Mouse (Mus musculus): Measurements from ENCODE around the gene Nup188. TPM values are rescaled to one million over a fixed set of nuclear protein-coding genes. Genes with fewer than 3 reads are reported as not detected.

Nup188 gene
- polyA plus RNA-seq, 1 experiment from 2014 or later, result 68.0 TPM

DNA sequence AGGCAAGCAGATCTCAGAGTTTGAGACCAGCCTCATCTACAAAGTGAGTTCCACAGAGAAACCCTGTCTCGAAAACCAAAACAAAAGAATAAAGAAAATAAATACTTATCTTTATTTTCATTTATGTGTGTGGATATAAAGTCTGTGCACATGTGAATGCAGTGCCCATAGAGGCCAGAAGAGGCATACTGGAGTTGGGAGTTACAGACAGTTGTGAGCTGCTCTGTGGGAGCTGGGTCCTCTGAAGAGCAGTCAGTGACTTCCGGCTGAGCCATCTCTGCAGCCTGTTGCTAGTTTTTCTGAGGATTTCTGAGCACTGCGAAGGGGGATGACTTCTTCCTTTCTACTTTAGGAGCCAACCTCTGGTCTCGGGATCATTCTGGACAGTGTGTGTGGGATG lies 29.9 kb downstream of the Nup188 start:
- no peak overlapping the region for H3K4me3 ChIP-seq
- no peaks in the 10 kb centered on the region for H3K9me3 ChIP-seq
- DNase-seq (ENCODE audit: low spot score), result no peak
- 94% methylated on average over 4 of the region's 4 CpGs for WGBS
- no peaks in the 10 kb centered on the region for H3K27me3 ChIP-seq (replicated peaks; ENCODE audit: low read depth, poor library complexity, severe bottlenecking)
- H3K27ac ChIP-seq (replicated peaks), result no peak overlapping the region
- H3K36me3 ChIP-seq (replicated peaks), result peaks cover 98% of the 10 kb centered on the region
- H3K4me1 ChIP-seq, result no peaks in the 10 kb centered on the region

DNA sequence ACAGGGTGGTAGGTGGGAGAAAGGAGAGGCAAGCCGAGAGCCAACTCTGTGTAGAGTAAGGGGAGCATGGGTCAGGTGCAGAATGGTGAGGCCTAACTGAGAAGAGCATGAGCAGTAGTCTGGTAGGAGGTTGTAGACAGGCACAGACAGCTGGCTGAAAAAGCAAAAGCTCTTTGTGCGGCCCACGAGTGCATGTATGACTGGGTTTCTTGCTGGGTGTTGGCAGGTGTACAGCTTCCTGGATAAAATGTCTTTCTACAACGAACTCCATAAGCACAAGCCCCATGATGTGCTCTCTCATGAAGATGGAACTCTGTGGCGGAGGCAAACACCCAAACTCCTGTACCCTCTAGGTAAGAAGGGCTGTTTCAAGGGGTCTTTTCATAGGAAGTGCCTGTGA lies 30.8 kb downstream of the Nup188 start:
- Histone ChIP-seq H3K9me3 (no peaks in the 10 kb centered on the region), H3K4me1 (no peaks in the 10 kb centered on the region), H3K36me3 (replicated peaks) (peaks cover 100% of the 10 kb centered on the region), H3K27me3 (replicated peaks; ENCODE audit: low read depth, poor library complexity, severe bottlenecking) (no peaks in the 10 kb centered on the region), H3K27ac (replicated peaks) (no peak overlapping the region), H3K4me3 (no peak overlapping the region)
- 91% methylated on average over 5 of the region's 5 CpGs for WGBS
- no peak for DNase-seq (ENCODE audit: low spot score)

DNA sequence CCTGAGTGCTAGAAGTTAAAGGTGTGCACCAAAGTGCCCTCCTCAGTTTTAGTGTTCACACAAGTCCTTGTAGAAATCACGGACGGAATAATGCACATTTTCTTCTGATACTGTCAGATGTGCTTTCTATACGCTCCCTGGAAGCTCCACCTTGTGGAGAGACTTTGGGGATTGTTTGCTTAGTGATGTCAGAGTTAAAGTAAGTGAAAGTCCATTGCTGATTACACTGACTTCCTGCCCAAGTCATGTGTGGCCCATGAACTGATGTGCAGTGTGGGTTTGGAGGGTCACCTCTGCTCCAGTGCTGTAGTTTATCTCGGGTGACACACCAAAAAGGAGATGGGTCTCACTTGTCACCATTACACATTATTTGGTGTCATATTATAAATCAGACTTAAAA lies 33.1 kb downstream of the Nup188 start:
- Histone ChIP-seq H3K9me3 (no peaks in the 10 kb centered on the region), H3K27me3 (replicated peaks; ENCODE audit: low read depth, poor library complexity, severe bottlenecking) (no peaks in the 10 kb centered on the region), H3K27ac (replicated peaks) (no peak overlapping the region), H3K36me3 (replicated peaks) (peaks cover 100% of the 10 kb centered on the region), H3K4me1 (no peaks in the 10 kb centered on the region), H3K4me3 (no peak overlapping the region)
- WGBS, result 92% methylated on average over 4 of the region's 4 CpGs
- DNase-seq (ENCODE audit: low spot score), result no peak

DNA sequence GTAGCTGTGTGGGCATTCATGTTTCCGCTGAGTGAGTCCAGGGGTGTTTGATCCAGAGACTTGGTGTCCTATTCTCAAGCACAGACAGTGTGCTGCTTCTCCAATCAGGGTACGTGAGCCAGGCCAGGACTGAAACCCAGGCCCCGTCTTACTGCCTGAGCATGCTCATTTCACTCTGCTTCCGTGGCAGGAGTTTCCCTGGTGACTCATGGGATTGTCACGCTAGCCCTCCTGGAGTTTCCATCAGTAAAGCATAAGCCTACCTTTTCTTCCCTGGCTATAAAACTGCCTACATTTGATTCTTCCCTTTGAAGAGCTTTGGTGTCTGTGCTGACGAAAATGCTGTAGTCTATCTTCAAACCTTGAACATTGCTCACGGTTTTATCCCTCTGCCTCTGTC lies 36.9 kb downstream of the Nup188 start:
- no peaks in the 10 kb centered on the region for H3K9me3 ChIP-seq
- 93% methylated on average over 7 of the region's 7 CpGs for WGBS
- DNase-seq (ENCODE audit: low spot score), result no peak
- no peaks in the 10 kb centered on the region for H3K4me1 ChIP-seq
- no peak overlapping the region for H3K4me3 ChIP-seq
- no peaks in the 10 kb centered on the region for H3K27me3 ChIP-seq (replicated peaks; ENCODE audit: low read depth, poor library complexity, severe bottlenecking)
- peaks cover 100% of the 10 kb centered on the region for H3K36me3 ChIP-seq (replicated peaks)
- H3K27ac ChIP-seq (replicated peaks), result no peak overlapping the region

DNA sequence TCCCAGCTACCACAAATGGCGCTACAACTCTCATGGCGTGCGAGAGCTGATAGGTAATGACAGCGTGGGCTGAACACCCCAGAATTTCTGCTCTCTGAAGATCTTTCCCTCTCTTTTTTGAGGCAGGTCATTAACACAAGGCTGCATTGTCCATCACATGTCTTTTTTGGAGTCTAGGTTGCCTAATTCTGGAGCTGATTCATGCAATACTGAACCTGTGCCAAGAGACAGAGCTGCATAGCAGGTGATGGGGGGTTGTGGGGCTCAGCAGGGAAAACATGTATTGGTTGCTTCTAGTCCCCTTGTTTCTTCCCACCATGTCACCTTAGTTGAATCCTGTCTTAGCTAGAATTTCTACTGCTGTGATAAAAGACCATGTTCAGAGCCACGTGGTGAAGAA lies 39.1 kb downstream of the Nup188 start:
- Histone ChIP-seq H3K4me1 (no peaks in the 10 kb centered on the region), H3K27ac (replicated peaks) (no peak overlapping the region), H3K27me3 (replicated peaks; ENCODE audit: low read depth, poor library complexity, severe bottlenecking) (no peaks in the 10 kb centered on the region), H3K4me3 (no peak overlapping the region), H3K9me3 (no peaks in the 10 kb centered on the region), H3K36me3 (replicated peaks) (peaks cover 100% of the 10 kb centered on the region)
- WGBS, result 95% methylated on average over 5 of the region's 5 CpGs
- DNase-seq (ENCODE audit: low spot score), result no peak

DNA sequence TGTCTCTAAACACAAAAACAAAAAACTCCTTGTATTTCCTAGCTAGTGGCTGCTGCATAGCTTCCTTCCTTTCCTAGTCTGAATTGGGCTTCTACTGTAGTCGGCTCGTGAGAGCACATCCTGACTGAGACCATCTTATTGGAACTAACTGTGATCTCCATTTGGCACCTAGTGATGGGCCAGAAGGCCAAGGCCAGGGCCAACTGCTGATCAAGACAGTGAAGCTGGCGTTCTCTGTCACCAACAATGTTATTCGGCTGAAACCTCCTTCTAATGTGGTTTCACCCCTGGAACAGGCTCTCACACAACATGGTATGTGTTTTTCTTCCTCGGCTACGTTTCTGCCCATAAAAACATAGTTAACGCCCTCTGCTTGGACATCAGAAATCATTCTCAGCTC lies 41.1 kb downstream of the Nup188 start:
- H3K4me3 ChIP-seq, result no peak overlapping the region
- no peaks in the 10 kb centered on the region for H3K4me1 ChIP-seq
- H3K9me3 ChIP-seq, result no peaks in the 10 kb centered on the region
- DNase-seq (ENCODE audit: low spot score), result no peak
- no peak overlapping the region for H3K27ac ChIP-seq (replicated peaks)
- no peaks in the 10 kb centered on the region for H3K27me3 ChIP-seq (replicated peaks; ENCODE audit: low read depth, poor library complexity, severe bottlenecking)
- H3K36me3 ChIP-seq (replicated peaks), result peaks cover 100% of the 10 kb centered on the region
- WGBS, result 89% methylated on average over 7 of the region's 7 CpGs

DNA sequence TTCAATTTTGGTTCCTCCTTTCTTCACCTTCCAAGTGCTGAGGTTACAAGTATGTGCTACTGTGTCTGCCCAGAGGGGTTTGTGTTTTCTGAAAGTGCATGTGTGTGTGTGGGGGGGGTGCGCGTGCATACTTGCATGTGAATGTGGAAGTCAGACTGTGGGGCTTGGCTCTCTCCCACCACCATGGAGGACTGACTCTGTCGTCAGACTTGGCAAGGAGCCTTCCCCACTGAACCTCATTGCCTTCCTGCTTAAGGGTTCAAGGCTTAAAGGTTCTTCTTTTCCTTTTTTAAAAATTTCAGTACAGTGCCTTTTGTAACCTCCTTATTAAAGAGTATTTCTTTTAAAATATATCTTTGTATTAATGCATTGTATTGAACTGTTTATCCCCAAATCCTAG lies 42.6 kb downstream of the Nup188 start:
- Histone ChIP-seq H3K27me3 (replicated peaks; ENCODE audit: low read depth, poor library complexity, severe bottlenecking) (no peaks in the 10 kb centered on the region), H3K36me3 (replicated peaks) (peaks cover 100% of the 10 kb centered on the region), H3K27ac (replicated peaks) (no peak overlapping the region), H3K9me3 (no peaks in the 10 kb centered on the region), H3K4me1 (no peaks in the 10 kb centered on the region), H3K4me3 (no peak overlapping the region)
- 93% methylated on average over 3 of the region's 3 CpGs for WGBS
- DNase-seq (ENCODE audit: low spot score), result no peak

DNA sequence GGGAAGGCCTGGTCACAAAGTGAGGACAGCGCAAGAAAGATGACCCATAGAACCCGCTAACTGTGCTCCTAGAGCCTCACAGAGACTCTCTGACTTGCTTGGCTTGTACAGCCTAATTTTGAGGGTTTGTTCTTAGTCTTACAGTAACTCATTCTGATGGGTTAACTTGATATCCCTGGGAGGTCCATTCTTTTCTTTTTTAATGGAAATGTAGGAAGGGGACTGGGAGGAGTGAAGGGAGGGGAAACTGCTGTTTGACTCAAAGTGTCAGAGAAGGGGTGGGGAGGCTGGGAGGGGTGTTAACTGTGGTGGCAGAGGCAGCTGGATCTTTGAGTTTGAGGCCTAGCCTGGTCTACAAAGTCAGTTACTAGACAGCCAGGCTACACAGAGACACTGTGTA lies 49.1 kb downstream of the Nup188 start:
- no peak overlapping the region for H3K4me3 ChIP-seq
- no peaks in the 10 kb centered on the region for H3K27me3 ChIP-seq (replicated peaks; ENCODE audit: low read depth, poor library complexity, severe bottlenecking)
- WGBS, result 93% methylated on average over 2 of the region's 2 CpGs
- H3K4me1 ChIP-seq, result no peaks in the 10 kb centered on the region
- peaks cover 100% of the 10 kb centered on the region for H3K36me3 ChIP-seq (replicated peaks)
- no peaks in the 10 kb centered on the region for H3K9me3 ChIP-seq
- H3K27ac ChIP-seq (replicated peaks), result no peak overlapping the region
- DNase-seq (ENCODE audit: low spot score), result no peak

DNA sequence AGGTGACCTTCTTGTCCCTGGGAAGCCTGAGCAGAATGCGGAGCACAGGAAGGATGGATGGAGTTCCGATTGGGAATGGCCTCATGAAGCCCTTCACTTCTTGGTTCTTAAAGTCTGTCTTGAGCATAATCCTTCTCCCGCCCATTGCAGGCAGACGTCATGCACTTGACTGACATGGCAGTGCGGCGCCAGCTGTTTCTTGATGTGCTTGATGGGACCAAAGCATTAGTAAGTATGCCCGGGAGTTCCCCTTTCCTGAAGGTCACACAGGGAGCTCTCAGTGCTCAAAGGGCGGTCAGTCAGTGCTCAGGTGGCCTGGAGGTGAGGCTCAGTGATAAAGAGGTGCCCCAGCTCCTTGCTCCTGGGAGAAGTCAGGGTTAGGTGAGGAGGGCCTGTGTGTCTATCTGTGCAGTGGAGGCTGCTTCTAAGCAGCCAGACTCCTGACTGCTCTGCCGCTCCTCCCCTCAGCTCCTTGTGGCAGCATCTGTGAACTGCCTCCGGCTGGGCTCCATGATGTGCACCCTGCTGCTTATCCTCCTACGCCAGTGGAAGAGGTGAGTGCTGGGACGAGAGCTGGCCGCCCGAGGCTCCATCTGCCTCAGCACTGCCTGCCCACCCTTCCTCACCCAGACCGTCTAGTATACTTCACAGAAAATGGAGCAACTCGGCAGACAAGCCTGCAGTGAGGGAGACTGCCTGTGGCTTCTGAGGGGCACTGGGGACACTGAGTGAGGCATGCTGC lies 50.1 kb downstream of the Nup188 start:
- no peak overlapping the region for H3K27ac ChIP-seq (replicated peaks)
- no peaks in the 10 kb centered on the region for H3K27me3 ChIP-seq (replicated peaks; ENCODE audit: low read depth, poor library complexity, severe bottlenecking)
- H3K4me1 ChIP-seq, result no peaks in the 10 kb centered on the region
- DNase-seq (ENCODE audit: low spot score), result no peak
- H3K4me3 ChIP-seq, result no peak overlapping the region
- H3K36me3 ChIP-seq (replicated peaks), result peaks cover 100% of the 10 kb centered on the region
- 88% methylated on average over 16 of the region's 16 CpGs for WGBS
- no peaks in the 10 kb centered on the region for H3K9me3 ChIP-seq

DNA sequence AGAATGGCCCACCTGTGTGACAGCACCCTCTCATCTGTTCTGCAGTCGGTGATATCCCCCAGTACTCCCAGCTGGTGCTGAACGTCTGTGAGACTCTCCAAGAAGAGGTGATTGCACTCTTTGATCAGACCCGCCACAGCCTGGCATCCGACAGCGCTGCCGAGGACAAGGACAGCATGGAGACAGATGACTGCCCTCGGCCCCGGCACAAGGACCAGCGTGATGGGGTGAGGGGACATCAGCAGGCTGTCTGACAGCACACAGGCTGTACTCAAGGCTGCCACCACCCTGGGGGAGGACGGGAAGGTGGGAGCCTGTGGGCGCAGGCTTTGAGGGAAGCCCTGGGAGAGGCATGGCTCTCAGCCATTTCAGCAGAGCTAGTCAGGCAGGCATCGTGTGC lies 51.0 kb downstream of the Nup188 start:
- no peaks in the 10 kb centered on the region for H3K4me1 ChIP-seq
- H3K4me3 ChIP-seq, result no peak overlapping the region
- peaks cover 100% of the 10 kb centered on the region for H3K36me3 ChIP-seq (replicated peaks)
- DNase-seq (ENCODE audit: low spot score), result no peak
- no peaks in the 10 kb centered on the region for H3K27me3 ChIP-seq (replicated peaks; ENCODE audit: low read depth, poor library complexity, severe bottlenecking)
- H3K9me3 ChIP-seq, result no peaks in the 10 kb centered on the region
- H3K27ac ChIP-seq (replicated peaks), result no peak overlapping the region
- WGBS, result 91% methylated on average over 12 of the region's 12 CpGs

DNA sequence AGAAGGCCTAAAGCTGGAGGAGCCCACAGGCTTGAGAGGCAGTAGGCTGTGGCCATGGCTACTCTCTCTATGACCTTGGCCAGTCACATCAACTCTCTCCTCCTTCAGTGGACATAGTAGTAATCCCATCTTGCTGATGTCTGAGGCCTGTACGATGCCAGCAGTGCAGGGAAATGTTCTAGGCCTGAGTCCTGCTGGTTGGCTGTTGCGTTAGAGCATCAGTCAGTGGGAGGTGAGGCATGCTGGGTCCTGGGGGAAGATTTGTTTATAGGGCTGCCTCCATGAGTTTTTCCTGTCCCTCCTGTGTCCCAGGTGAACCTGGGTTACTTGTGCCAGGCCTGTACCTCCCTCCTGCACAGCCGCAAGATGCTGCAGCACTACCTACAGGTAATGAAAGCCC lies 55.9 kb downstream of the Nup188 start:
- no peak overlapping the region for H3K27ac ChIP-seq (replicated peaks)
- no peak for DNase-seq (ENCODE audit: low spot score)
- no peaks in the 10 kb centered on the region for H3K9me3 ChIP-seq
- no peaks in the 10 kb centered on the region for H3K4me1 ChIP-seq
- no peaks in the 10 kb centered on the region for H3K27me3 ChIP-seq (replicated peaks; ENCODE audit: low read depth, poor library complexity, severe bottlenecking)
- peaks cover 100% of the 10 kb centered on the region for H3K36me3 ChIP-seq (replicated peaks)
- 94% methylated on average over 3 of the region's 3 CpGs for WGBS
- H3K4me3 ChIP-seq, result no peak overlapping the region

DNA sequence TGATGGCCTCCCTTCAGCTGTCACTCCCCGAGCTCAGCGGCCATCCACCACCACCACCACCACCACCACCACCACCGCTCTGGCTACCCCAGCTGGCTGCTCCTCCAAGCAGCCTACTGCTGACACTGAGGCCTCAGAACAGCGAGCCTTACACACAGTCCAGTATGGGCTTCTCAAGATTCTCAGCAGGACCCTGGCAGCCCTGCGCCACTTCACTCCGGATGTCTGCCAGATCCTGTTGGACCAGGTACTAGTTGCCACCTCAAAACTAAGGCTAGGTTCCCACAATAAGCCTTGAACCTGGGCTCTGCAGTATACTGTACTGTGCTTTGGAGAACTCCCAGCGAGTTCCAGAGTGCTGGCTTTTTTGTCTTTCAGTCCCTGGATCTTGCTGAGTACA lies 56.3 kb downstream of the Nup188 start:
- H3K27ac ChIP-seq (replicated peaks), result no peak overlapping the region
- H3K36me3 ChIP-seq (replicated peaks), result peaks cover 100% of the 10 kb centered on the region
- WGBS, result 94% methylated on average over 7 of the region's 7 CpGs

DNA sequence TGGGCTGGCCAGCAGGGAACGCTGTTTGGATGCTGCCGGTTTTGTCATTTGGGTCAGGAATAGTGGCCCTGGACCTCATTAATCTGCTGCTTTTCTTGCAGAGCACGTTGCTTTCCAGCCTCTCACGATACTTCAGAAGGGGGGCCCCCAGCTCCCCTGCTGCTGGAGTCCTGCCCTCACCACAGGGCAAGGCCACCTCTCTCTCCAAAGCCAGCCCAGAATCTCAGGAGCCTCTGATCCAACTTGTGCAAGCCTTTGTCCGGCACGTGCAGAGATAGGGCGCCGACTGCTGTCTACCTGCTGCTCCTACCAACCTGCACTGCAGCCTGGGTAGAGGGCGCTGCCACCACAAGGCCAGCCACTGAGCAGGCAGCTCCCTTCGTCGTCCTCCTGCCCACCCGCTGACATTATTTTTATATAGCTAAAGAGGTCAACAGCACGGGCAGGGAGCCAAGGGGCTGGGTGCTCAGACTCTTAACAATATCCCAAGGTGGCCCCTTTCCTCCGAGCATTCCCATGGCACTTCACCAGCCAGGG lies 57.5 kb downstream of the Nup188 start:
- Histone ChIP-seq H3K4me3 (no peak overlapping the region), H3K27ac (replicated peaks) (no peak overlapping the region), H3K36me3 (replicated peaks) (peaks cover 100% of the 10 kb centered on the region), H3K4me1 (peaks cover 3% of the 10 kb centered on the region; the same call in 1 of the 2 replicates), H3K27me3 (replicated peaks; ENCODE audit: low read depth, poor library complexity, severe bottlenecking) (no peaks in the 10 kb centered on the region), H3K9me3 (no peaks in the 10 kb centered on the region)
- 84% methylated on average over 14 of the region's 14 CpGs for WGBS
- no peak for DNase-seq (ENCODE audit: low spot score)

More for the DNA sequence above, 56.3 kb downstream of the Nup188 start:
- no peak for DNase-seq (ENCODE audit: low spot score)
- H3K9me3 ChIP-seq, result no peaks in the 10 kb centered on the region
- no peaks in the 10 kb centered on the region for H3K4me1 ChIP-seq
- H3K4me3 ChIP-seq, result no peak overlapping the region
- H3K27me3 ChIP-seq (replicated peaks; ENCODE audit: low read depth, poor library complexity, severe bottlenecking), result no peaks in the 10 kb centered on the region

Measured in embryonic facial prominence, embryonic 10.5 days (tissue).